Mouse (Mus musculus) intestine, postnatal 0 days (tissue): ENCODE results near the gene Npl. TPM values are rescaled to one million over a fixed set of nuclear protein-coding genes. Genes with fewer than 3 reads are reported as not detected.

Experiments used
- ATAC-seq: fragments of 200-750 bp; cut with Nextera tagmentation; 2 replicates; pipeline ENCODE4 v1.8.0; 2017; ENCODE audit warnings: mild to moderate bottlenecking, moderate TSS enrichment, moderate library complexity
- H3K27ac ChIP-seq: fragments of 300-500 bp; sonication (generic); 2 replicates; pipeline ENCODE4 v1.5.1; 2014; ENCODE audit warnings: mild to moderate bottlenecking, low read depth, low read length, moderate library complexity
- H3K27me3 ChIP-seq: fragments of 300-500 bp; sonication (generic); replicated peaks from 2 replicates; pipeline ENCODE4 v1.6.1; 2014; ENCODE audit warnings: low read length, mixed read lengths; ENCODE audit not compliant: control insufficient read depth, insufficient read depth
- H3K36me3 ChIP-seq: fragments of 300-500 bp; sonication (generic); 2 replicates; pipeline ENCODE4 v1.6.1; 2014; ENCODE audit warnings: mild to moderate bottlenecking, moderate library complexity; ENCODE audit not compliant: control insufficient read depth, insufficient read depth
- H3K4me1 ChIP-seq: fragments of 300-500 bp; sonication (generic); replicated peaks from 2 replicates; pipeline ENCODE4 v1.6.1; 2014; ENCODE audit warnings: antibody characterized with exemption, low read length, mixed read lengths; ENCODE audit not compliant: control insufficient read depth, insufficient read depth
- H3K4me2 ChIP-seq: fragments of 300-500 bp; sonication (generic); replicated peaks from 2 replicates; pipeline ENCODE4 v1.6.1; 2014; ENCODE audit warnings: low read depth, mild to moderate bottlenecking, moderate library complexity
- H3K4me3 ChIP-seq: fragments of 300-500 bp; sonication (generic); 2 replicates; pipeline ENCODE4 v1.5.1; 2014; ENCODE audit warnings: low read depth, low read length
- H3K9ac ChIP-seq: fragments of 300-500 bp; sonication (generic); 2 replicates; pipeline ENCODE4 v1.6.1; 2014; ENCODE audit warnings: mild to moderate bottlenecking, low read depth, low read length
- H3K9me3 ChIP-seq: fragments of 300-500 bp; sonication (generic); 2 replicates; pipeline ENCODE4 v1.6.1; 2016; ENCODE audit warnings: mixed run types; ENCODE audit not compliant: control insufficient read depth
- CTCF ChIP-seq: sonication (generic); IDR thresholded peaks from 2 replicates; pipeline ENCODE4 v1.5.1; 2016; ENCODE audit warnings: low read depth, mild to moderate bottlenecking, control low read depth, antibody characterized with exemption, moderate library complexity
- WGBS: fragments of 180-500 bp; shearing (Covaris S2); extraction: QIAGEN DNeasy Blood & Tissue Kit; methylation state at CpG from one replicate; pipeline ENCODE4 v1.1.7; 2014; 5-methylcytosine and 5-hydroxymethylcytosine counted together
- polyA plus RNA-seq: library from polyadenylated mRNA; unstranded; fragments of >200 nt; fragmentation: Nextera tagmentation; extraction: Ambion mirVana; gene quantifications from 2 replicates; pipeline ENCODE4 v1.2.1, GENCODE M21; 2015

The Npl gene
- polyA plus RNA-seq, 1 experiment from 2014 or later = 967 TPM

GRCm38 (mm10) chr1:153586826-153587225 is 37.0 kb upstream of the Npl start:
- no peak for TF ChIP-seq CTCF
- H3K9ac ChIP-seq = no peak overlapping the region
- H3K4me1 ChIP-seq = no peaks in the 10 kb centered on the region
- no peaks in the 10 kb centered on the region for H3K36me3 ChIP-seq
- WGBS = 86% methylated on average over 10 of the region's 10 CpGs
- H3K4me3 ChIP-seq = no peak overlapping the region
- no peak overlapping the region for H3K4me2 ChIP-seq
- H3K9me3 ChIP-seq = no peaks in the 10 kb centered on the region
- no peaks in the 10 kb centered on the region for H3K27me3 ChIP-seq
- no peak for ATAC-seq
- no peak overlapping the region for H3K27ac ChIP-seq

- no peak for TF ChIP-seq CTCF
- Histone ChIP-seq H3K27me3 (no peaks in the 10 kb centered on the region), H3K4me2 (no peak overlapping the region), H3K4me1 (no peaks in the 10 kb centered on the region), H3K9me3 (no peaks in the 10 kb centered on the region), H3K9ac (no peak overlapping the region), H3K4me3 (no peak overlapping the region), H3K27ac (no peak overlapping the region), H3K36me3 (no peaks in the 10 kb centered on the region)
- no peak for ATAC-seq
- 53% methylated on average over 2 of the region's 2 CpGs for WGBS
Measured at GRCm38 (mm10) chr1:153585752-153586151, 35.9 kb upstream of the Npl start.

- H3K27me3 ChIP-seq = no peaks in the 10 kb centered on the region
- TF ChIP-seq CTCF = no peak
- H3K4me3 ChIP-seq = no peak overlapping the region
- no peak overlapping the region for H3K27ac ChIP-seq
- H3K9me3 ChIP-seq = no peaks in the 10 kb centered on the region
- no peaks in the 10 kb centered on the region for H3K4me1 ChIP-seq
- no peak for ATAC-seq
- WGBS = 72% methylated on average over 4 of the region's 4 CpGs
- no peak overlapping the region for H3K4me2 ChIP-seq
- H3K36me3 ChIP-seq = no peaks in the 10 kb centered on the region
- H3K9ac ChIP-seq = no peak overlapping the region
Measured at GRCm38 (mm10) chr1:153583189-153583588, 33.3 kb upstream of the Npl start.

DNA sequence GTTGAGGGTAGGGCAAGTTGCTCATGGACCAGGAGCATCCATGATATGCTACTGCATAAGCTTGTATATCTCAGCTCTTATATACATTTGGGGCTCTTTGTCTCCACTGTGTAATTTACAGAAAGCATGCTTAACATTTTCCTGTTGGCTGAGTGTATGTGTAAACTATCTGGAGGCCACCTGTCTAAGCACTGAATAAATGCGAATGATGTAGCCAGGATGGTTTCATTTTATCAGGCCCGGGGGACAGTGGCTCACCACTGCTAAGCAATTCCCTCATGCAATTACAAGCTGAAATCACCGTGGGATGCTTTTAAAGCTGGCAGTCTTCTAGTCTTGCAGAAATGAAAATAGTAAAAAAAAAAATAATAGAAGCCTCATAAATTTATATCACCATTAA is 24.9 kb upstream of the Npl start:
- no peak overlapping the region for H3K9ac ChIP-seq
- H3K27me3 ChIP-seq = no peaks in the 10 kb centered on the region
- no peak overlapping the region for H3K27ac ChIP-seq
- ATAC-seq = no peak
- no peaks in the 10 kb centered on the region for H3K36me3 ChIP-seq
- no peak overlapping the region for H3K4me3 ChIP-seq
- no peak for TF ChIP-seq CTCF
- no peak overlapping the region for H3K4me2 ChIP-seq
- no peaks in the 10 kb centered on the region for H3K9me3 ChIP-seq
- WGBS = 61% methylated on average over 3 of the region's 3 CpGs
- no peaks in the 10 kb centered on the region for H3K4me1 ChIP-seq

GRCm38 (mm10) chr1:153572271-153573043 is 22.6 kb upstream of the Npl start:
- Histone ChIP-seq H3K27me3 (no peaks in the 10 kb centered on the region), H3K27ac (no peak overlapping the region), H3K36me3 (no peaks in the 10 kb centered on the region), H3K4me3 (no peak overlapping the region), H3K9ac (no peak overlapping the region), H3K9me3 (no peaks in the 10 kb centered on the region), H3K4me2 (no peak overlapping the region), H3K4me1 (no peaks in the 10 kb centered on the region)
- ATAC-seq = no peak
- 54% methylated on average over 4 of the region's 4 CpGs for WGBS
- TF ChIP-seq CTCF = no peak

- Histone ChIP-seq H3K36me3 (no peaks in the 10 kb centered on the region), H3K4me2 (no peak overlapping the region), H3K27me3 (no peaks in the 10 kb centered on the region), H3K9me3 (no peaks in the 10 kb centered on the region), H3K4me1 (no peaks in the 10 kb centered on the region), H3K27ac (no peak overlapping the region), H3K4me3 (no peak overlapping the region), H3K9ac (no peak overlapping the region)
- 61% methylated on average over 8 of the region's 8 CpGs for WGBS
- ATAC-seq = no peak
- no peak for TF ChIP-seq CTCF
Measured at GRCm38 (mm10) chr1:153565701-153566100, 15.9 kb upstream of the Npl start.

GRCm38 (mm10) chr1:153564701-153565100 is 14.9 kb upstream of the Npl start:
- no peak for TF ChIP-seq CTCF
- WGBS = 76% methylated on average over 7 of the region's 7 CpGs
- no peak overlapping the region for H3K27ac ChIP-seq
- no peak overlapping the region for H3K9ac ChIP-seq
- H3K4me3 ChIP-seq = no peak overlapping the region
- no peaks in the 10 kb centered on the region for H3K9me3 ChIP-seq
- no peaks in the 10 kb centered on the region for H3K27me3 ChIP-seq
- H3K4me2 ChIP-seq = no peak overlapping the region
- no peaks in the 10 kb centered on the region for H3K36me3 ChIP-seq
- H3K4me1 ChIP-seq = no peaks in the 10 kb centered on the region
- no peak for ATAC-seq
